Comparison of ENCODE assay signal across 26 mouse cellular contexts in genomic region chr5:98842600-98843310, GRCm38 (mm10). TPM values are rescaled to one million over a fixed set of nuclear protein-coding genes. Genes with fewer than 3 reads are reported as not detected.
"Had no signal": no experiment of that assay in that cellular context is flagged by ENCODE, and none has a peak within 500 bp of the region (broad histone marks: within the 10 kb centered on the region; RNA-seq: fewer than 3 reads in every experiment).

No protein-coding gene starts in this region.

- H3K27me3 ChIP-seq: heart, embryonic 12.5 days; hindbrain, embryonic 12.5 days; limb, embryonic 15.5 days; liver, embryonic 12.5 days had no signal

- H3K36me3 ChIP-seq: heart, embryonic 10.5 days; heart, embryonic 12.5 days; hindbrain, embryonic 10.5 days; hindbrain, embryonic 12.5 days; limb, embryonic 13.5 days; limb, embryonic 15.5 days; liver, embryonic 12.5 days had no signal

- H3K9me3 ChIP-seq: heart, embryonic 10.5 days; heart, embryonic 12.5 days; hindbrain, embryonic 10.5 days; hindbrain, embryonic 12.5 days; limb, embryonic 13.5 days; limb, embryonic 15.5 days; liver, embryonic 12.5 days had no signal

- H3K4me1 ChIP-seq: heart, embryonic 10.5 days; heart, embryonic 12.5 days; hindbrain, embryonic 12.5 days; limb, embryonic 13.5 days; limb, embryonic 15.5 days; liver, embryonic 12.5 days had no signal

- H3K4me2 ChIP-seq: heart, embryonic 12.5 days; hindbrain, embryonic 12.5 days; hindbrain, embryonic 14.5 days; limb, embryonic 13.5 days; limb, embryonic 15.5 days; liver, embryonic 12.5 days had no signal

- H3K9ac ChIP-seq: heart, embryonic 12.5 days; hindbrain, embryonic 12.5 days; hindbrain, embryonic 14.5 days; limb, embryonic 13.5 days; limb, embryonic 15.5 days; liver, embryonic 12.5 days; liver, embryonic 14.5 days had no signal

- ATAC-seq: hindbrain, embryonic 16.5 days; inflammation-experienced regulatory T-cells, adult 6 months; liver, embryonic 12.5 days had no signal

- DNase-seq: gastrocnemius, adult 2 months; gastrocnemius, postnatal 10 days; gastrocnemius, postnatal 25 days; heart, adult 18-20 months; heart, postnatal 10 days; heart, postnatal 4 days; kidney, adult 18-20 months; kidney, adult 8-10 months; kidney, postnatal 10 days; kidney, postnatal 25 days; kidney, postnatal 4 days; layer of hippocampus, adult 9-11 months; layer of hippocampus, postnatal 36 days; left cerebral cortex, postnatal 4 days had no signal

- H3K4me3 ChIP-seq: gastrocnemius, adult 2 months; heart, embryonic 10.5 days; heart, embryonic 12.5 days; hindbrain, embryonic 10.5 days; hindbrain, embryonic 12.5 days; limb, embryonic 13.5 days; limb, embryonic 15.5 days; liver, embryonic 12.5 days had no signal

- H3K27ac ChIP-seq: gastrocnemius, adult 2 months; heart, embryonic 10.5 days; hindbrain, embryonic 10.5 days; hindbrain, embryonic 12.5 days; hindbrain, embryonic 14.5 days; limb, embryonic 13.5 days; limb, embryonic 15.5 days; liver, embryonic 12.5 days; liver, embryonic 14.5 days had no signal

RNA-seq across cellular contexts. Expression of gene Bmp3, which starts 11.5 kb away (rescaled TPM):
- total RNA-seq: granulocyte monocyte progenitor cell, adult 5-6 weeks had no signal
